Mouse (Mus musculus) CH12.LX (cell line): Measurements from ENCODE around the gene Slc26a3.

Experiments
- CTCF ChIP-seq, 2 experiments: IDR thresholded peaks in 1 of 2; conservative IDR thresholded peaks in 1 of 2; 2 replicates each; pipeline ENCODE4 v1.5.1; 2011 to 2012; ENCODE audit warnings: low read depth in 2 of 2, low read length in 2 of 2, improper control_type of control experiment in 1 of 2, inconsistent platforms in 1 of 2, mild to moderate bottlenecking in 1 of 2, moderate library complexity in 1 of 2
- ETS1 ChIP-seq: conservative IDR thresholded peaks from 2 replicates; pipeline ENCODE4 v1.6.1; 2012; ENCODE audit warnings: low read depth, mild to moderate bottlenecking, inconsistent platforms, low read length, improper control_type of control experiment, moderate library complexity
- GABPA ChIP-seq: IDR thresholded peaks from 2 replicates; pipeline ENCODE4 v1.6.1; 2012; ENCODE audit warnings: low read depth, low read length, improper control_type of control experiment, inconsistent platforms; ENCODE audit not compliant: insufficient replicate concordance
- JUN ChIP-seq: IDR thresholded peaks from 2 replicates; pipeline ENCODE4 v1.6.1; 2011; ENCODE audit warnings: low read depth, mild to moderate bottlenecking, low read length, improper control_type of control experiment, moderate library complexity; ENCODE audit not compliant: insufficient read depth
- NRF1 ChIP-seq: IDR thresholded peaks from 2 replicates; pipeline ENCODE4 v1.6.1; 2014; ENCODE audit warnings: low read depth, mild to moderate bottlenecking, inconsistent platforms, low read length, improper control_type of control experiment, moderate library complexity
- POLR2AphosphoS2 ChIP-seq: IDR thresholded peaks from 2 replicates; pipeline ENCODE4 v1.6.1; 2011; ENCODE audit warnings: low read depth, low read length, improper control_type of control experiment

- TF ChIP-seq CTCF (conservative IDR thresholded peaks at IDR 0.05 in 1 of 2, IDR thresholded peaks at IDR 0.05 in 1 of 2; ENCODE audit: low read depth in 2 of 2, low read length in 2 of 2) (no peak), ETS1 (no peak), NRF1 (no peak), JUN (no peak), POLR2AphosphoS2 (no peak), GABPA (no peak)
These were observed 71.9 kb downstream of the Slc26a3 start for GRCm38 (mm10) chr12:31462615-31463014.
